Mouse (Mus musculus) v-Abl transformed pro-B cells (cell line): ENCODE results near the gene Flnb.

Experiments used
- in situ Hi-C, 2 experiments: fragments of 400-800 bp; cut with MboI; formaldehyde crosslinking; loops; one replicate each; pipeline ENCODE4 v1.15.1; 2025; ENCODE audit not compliant: unreplicated experiment in 2 of 2

The Flnb gene

GRCm38 (mm10) chr14:7817770-7818462, at the start of gene Flnb:
Flnb (plus strand) TSS chr14:7817957.
- in situ Hi-C loops = no loop called here

DNA sequence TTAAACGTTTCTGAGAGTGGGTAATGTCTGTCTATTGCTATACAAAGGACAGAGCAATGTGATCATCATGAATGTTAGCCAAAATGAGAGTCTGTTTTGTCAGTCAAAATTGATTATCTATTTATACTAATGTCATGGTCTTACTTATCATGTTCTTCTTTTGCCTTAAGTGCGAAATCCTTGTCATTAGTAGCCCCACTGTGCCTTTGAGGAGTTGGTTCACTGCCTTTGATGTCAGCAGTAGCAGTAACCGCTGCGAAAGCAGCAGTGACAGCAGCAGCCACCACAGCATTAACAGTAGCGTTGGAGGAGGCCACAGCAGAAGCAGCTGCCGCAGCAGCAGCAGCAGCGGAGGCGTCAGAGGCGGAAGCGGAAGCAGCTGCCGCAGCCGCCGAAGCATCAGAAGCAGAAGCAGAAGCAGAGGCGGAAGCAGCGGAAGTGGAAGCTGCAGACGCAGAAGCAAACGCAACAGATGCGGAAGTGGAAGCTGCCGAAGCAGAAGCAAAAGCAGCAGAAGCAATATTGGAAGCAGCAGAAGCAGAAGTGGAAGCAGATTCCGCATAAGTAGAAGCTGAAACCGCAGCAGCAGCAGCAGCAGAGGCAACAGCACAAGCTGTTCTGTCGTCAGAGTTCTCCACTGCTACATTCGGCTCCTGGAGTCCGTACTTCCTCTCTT, 43.9 kb upstream of the Flnb start:
- in situ Hi-C loops = no loop called here

DNA sequence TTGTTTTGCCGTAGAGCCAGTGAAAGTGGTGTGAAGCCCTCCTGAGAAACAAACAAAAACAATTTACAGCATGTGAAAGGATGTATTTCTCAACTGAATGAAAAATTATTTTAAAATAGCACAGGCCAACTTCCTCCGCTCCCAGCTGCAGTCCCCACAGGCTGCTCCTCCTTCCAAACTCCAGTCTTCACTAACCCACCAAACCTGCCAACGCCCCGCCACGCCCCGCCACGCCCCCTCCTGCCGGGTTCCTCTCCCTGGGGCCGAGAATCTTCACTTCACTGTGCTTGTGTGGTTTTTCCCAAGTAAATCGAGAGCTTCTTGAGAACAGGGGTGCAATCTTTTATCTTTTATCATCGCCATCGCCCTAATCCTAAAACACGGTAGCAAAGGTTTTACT, 31.7 kb upstream of the Flnb start:
- in situ Hi-C loops = no loop called here

DNA sequence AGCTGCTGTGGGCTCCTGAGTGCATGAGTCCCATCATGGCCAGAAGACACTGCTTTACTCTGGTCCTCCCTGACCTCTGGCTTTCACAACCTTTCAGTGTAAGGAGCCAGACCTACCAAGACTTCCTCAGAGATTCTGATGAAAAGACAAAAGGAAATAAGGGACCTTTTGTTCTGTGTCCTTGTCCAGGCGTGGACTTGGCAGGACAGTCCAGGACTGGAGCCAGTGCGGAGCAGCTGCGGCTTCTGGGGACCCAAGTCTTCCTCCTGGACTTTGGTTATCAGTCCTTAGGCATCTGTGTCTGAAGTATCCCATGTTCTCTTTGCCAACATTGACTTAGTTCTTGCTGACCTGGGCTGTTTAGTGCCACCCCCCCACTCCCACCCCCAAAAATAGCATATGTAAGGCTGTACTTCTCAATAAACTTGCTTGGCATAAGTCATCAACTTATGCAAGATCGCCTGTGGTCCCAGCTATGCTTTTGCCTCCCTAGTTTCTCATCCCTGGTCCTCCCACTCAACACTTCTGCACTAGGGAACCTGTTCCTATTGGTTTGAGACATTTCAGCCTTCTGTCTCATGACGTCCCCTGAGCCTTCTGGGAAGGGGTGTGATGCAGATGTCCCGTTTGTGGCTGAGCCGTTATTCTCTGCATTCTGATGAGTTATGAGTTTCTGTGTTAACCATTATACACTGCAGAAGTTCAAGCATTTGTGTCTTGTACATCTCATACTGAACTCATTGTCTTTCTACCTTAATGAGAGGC, 28.3 kb upstream of the Flnb start:
- in situ Hi-C loops = no loop called here

- in situ Hi-C loops = no loop called here
Measured at GRCm38 (mm10) chr14:7791061-7791531, 26.7 kb upstream of the Flnb start.

- in situ Hi-C loops = no loop called here
Measured at GRCm38 (mm10) chr14:7791532-7792159, 26.1 kb upstream of the Flnb start, which contains the start of gene Gm26661. Gm26661 (plus strand) TSS chr14:7791587.

GRCm38 (mm10) chr14:7795961-7796360, 21.8 kb upstream of the Flnb start:
- in situ Hi-C loops = no loop called here

DNA sequence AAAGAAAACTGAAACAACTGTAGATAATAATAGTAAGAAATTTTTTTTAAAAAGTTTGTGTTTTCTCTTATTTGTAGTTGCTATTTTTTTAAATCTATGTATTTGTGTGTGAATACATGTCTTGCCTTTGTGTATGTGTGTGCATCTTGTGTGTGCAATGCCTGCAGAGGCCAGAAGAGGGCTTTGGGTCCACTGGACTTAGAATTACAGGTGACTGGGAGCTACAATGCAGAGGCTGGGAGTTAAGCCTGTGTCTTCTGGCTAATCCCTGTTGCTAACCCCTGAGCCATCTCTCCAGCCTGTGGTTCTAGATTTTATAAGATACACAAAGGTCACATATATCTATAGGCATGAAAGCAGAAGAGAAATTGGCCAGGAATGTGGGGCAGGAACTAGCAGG, 17.1 kb upstream of the Flnb start:
- in situ Hi-C loops = no loop called here

- in situ Hi-C loops = no loop called here
Measured at GRCm38 (mm10) chr14:7801831-7802230, 15.9 kb upstream of the Flnb start.

DNA sequence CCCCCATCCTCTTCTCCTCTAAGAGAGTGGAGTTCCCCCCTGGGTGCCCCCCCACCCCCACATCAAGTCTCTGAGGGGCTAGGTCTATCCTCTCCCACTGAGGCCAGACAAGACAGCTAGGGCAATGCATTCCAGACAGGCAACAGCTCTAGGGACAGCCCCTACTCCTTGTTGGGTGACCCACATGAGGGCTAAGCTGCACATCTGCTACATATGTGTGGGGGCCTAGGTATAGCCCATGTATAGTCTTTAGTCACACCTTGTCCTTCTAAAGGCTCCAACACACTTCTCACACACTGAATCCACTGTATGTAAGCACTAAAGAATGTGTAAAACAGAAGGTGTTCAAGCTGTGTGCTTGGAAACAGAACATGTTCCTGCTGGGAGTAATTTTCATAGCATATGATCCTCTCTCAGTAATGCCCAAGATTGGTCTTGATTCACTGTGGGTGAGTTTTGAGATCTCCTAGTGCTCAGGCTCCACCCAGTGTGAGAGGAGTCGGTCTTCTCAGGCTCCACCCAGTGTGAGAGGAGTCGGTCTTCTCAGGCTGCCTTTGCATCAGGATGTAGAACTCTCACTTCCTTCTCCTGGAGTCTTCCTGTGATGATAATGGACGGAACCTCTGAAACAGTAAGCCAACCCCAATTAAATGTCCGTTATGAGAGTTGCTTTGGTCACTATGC, 13.7 kb upstream of the Flnb start:
- in situ Hi-C loops = no loop called here

DNA sequence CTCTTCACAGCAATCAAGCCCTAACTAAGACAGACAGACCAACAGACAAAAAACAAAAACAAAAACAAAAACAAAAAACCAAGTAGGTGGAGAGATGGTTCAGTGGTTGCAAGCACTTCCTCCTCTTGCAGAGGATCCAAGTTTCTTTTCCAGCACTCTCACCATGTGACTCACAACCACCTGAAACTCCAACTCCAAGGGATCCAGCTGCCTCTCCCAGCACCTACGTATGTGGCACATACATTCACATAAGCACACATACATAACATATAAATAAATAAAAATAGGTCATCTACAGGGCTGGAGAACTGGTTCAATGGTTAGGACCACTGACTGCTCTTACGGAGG, 13.2 kb upstream of the Flnb start:
- in situ Hi-C loops = no loop called here

- in situ Hi-C loops = no loop called here
Measured at GRCm38 (mm10) chr14:7807711-7808110, 10.0 kb upstream of the Flnb start.

DNA sequence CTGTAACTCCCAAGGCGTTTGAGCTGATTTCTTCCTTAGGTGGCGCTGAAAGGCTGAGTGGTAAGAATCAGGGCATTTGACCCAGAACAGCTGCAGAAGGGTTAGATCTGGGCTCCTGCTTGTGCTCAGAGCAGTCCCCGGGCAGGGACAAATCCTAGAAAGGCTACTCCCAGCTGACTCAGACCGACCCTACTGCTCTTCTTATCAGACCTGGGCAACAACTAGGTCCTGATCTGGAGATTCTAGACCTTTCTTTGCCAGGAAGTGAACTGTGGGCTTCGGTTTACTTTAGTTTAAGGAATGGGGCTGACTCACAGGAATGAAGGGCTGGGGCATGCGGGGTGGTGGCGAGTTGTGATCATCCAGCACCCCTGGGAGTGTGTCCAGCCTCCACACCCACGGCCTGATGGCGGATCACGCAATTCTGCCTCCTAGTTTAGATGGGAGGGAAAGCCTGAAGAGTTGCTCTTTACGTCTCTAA, 9.2 kb upstream of the Flnb start:
- in situ Hi-C loops = no loop called here

DNA sequence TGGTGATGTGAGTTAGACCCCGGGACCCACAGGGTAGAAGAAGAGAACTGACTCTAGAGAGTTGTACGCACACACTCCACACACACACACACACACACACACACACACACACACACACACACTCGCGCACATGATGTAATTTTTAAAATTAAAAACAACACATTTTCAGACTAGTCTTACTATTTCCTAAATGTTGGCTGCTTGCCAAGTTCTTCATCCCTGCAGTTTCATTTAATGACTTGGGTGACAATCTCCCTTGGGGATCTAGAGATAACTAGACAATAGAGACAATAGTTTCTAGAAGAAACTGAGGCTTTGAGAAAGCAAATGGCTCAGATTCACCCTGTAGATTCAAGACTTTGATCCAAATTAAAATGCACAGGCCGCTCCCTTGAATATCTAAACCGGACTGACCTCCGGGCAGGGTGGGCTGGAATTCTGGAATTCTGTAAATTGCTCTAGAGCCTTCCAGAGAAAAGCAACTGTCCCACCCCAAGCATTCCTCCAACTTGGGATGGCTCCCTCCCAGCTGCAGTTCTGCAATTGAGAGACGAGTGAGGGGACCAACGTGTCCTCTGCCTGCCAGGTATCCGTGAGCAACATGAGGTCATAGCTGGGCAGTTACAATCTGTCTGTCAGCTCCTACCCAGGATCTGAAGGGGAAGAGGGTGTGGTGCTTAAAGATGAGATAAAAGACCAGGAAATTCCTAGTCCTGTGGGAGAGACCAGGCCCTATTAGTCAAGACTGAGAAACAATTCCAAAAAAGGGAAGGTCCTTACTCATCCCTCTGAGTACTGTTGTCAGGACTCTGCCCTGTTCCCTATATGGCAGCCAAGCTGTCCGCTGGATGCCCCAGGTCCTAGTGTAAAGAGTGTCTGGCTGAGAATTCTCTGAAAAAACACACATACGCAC, 8.5 kb upstream of the Flnb start:
- in situ Hi-C loops = no loop called here

DNA sequence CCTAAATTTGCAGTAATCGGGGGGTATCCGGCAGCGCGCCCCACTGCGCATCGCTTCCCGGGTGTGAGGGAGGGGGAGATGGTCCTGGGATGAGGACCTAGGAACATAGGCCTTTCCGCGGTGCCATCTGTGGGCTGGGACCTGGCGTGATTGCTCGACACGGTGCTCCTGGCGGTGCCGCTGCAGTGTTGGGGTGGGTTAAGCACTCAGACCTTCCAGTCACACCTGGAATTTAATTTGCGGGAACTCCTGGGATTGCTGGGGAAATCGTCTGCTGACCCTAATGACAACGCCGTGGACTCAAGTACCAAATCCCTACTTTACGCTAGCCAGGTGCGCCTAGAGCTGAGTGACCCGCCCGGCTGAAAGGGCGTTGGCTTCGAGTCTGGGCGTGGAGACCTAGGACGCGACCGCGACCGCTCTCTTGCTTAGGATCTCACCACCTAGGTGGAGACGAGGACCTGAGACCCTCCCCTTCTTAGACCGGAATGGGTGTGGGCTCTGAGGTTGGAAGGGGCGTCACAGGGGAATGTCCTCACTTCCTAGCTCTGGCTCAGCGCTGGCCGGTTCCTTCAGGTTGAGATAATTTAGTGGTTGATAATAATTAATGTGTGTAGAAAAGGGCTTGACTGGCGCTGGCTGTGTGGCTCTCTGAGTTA, 835 bp downstream of the Flnb start:
- in situ Hi-C loops = no loop called here

- in situ Hi-C loops = no loop called here
Measured at GRCm38 (mm10) chr14:7819446-7819845, 1.7 kb downstream of the Flnb start.

DNA sequence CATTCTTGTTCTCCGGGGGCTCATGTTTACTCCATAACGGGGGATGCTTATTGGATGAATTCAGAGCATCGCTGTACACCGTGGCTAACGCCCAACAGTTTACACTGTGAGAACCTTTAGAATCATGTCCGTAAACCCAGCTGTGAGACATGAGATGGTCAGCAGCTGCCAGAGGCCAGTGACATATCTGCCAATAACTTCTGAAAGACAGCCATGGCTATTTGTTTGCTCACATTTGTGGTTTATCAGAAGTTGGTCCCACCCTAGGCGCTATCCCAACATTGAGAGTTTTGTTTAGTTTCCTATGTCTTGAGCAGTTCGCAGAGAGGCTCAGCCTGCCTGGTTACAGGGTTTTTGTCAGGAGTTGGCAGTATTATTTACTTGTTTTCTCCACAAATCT, 3.6 kb downstream of the Flnb start:
- in situ Hi-C loops = no loop called here

- in situ Hi-C loops = no loop called here
Measured at GRCm38 (mm10) chr14:7822693-7823092, 4.9 kb downstream of the Flnb start.
